Mouse (Mus musculus): ENCODE measurements around the gene Nup205. TPM values are rescaled to one million over a fixed set of nuclear protein-coding genes. Genes with fewer than 3 reads are reported as not detected.

Gene Nup205
- total RNA-seq, 2 experiments from 2014 or later: 9.5 to 10.4 TPM

DNA sequence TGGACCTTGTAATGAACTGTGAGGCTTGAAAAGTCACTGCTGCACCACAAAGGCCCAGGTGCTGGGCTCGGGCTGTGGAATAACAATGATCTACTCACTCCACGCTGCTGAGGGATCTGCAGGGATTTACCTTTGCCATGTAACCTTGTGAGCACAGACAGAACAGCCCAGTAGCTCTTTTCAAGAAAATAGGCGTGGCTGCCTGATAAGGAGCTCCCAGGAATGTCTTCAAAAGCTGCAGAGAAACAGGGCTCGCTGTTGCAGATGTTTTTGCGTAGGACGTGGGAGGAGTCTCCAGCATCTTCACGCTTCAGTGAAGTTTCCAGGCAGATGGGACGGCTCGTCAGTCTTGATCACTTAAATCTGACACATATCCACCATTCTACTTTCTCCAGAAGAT, 66.8 kb downstream of the Nup205 start:
- DNase-seq: no peak
- intact Hi-C loops (cut with DNase I): no loop called here

DNA sequence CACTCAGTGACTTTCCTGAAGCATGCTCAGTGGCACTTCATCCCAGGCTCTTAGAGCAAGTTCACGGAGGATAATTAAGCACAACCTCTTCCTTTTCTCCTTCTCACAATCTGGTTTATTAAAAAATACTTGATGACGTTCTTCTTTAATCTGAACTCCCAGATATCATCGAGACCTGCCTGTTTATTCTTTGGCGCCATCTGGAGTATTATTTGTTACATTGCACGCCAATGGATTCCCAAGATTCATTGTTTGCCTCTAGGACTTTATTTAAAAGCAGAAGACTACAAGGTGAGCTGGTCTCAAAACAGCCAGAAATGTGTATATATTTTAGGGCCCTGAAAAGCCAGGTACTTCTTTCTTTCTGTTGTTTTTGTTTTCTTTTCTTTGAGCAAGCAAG, 67.9 kb downstream of the Nup205 start:
- intact Hi-C loops (cut with DNase I): no loop called here
- no peak for DNase-seq

DNA sequence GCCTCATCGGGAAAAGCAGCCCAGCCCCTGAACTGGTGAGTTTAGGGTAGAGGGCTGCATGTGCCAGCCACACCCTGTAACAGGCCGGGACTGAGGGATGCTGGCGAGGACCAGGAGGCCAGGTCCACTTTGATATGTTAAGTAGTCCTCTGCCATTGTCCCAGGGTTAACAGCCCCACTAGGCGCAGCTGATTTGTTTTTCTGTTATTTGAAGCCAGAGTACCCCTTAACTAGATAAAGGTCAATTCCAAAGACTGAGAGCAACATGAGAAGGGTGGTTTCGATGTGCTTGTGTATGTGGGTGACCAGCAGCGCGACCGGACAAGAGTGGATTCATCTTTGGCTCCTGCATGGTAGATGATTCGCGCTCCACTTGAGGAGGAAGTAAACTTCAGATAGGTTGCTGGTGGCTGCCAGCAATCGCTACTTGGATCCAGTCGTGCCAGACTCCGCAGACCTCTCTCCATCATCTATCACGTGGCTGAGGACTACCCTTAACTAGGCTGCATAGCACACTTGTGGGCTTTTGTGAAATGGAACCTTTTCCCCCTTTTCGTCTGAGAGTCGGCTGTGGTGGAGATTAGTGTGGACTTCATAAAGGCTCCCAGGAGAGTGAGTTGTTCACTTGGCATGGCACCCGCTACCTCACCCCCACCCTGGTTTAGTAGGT, 74.7 kb downstream of the Nup205 start:
- intact Hi-C loops (cut with DNase I): loop anchor here (10.0 kb wide), 2 partner anchors 123 to 313 kb away; no protein-coding TSS in a partner anchor
- DNase-seq: no peak

DNA sequence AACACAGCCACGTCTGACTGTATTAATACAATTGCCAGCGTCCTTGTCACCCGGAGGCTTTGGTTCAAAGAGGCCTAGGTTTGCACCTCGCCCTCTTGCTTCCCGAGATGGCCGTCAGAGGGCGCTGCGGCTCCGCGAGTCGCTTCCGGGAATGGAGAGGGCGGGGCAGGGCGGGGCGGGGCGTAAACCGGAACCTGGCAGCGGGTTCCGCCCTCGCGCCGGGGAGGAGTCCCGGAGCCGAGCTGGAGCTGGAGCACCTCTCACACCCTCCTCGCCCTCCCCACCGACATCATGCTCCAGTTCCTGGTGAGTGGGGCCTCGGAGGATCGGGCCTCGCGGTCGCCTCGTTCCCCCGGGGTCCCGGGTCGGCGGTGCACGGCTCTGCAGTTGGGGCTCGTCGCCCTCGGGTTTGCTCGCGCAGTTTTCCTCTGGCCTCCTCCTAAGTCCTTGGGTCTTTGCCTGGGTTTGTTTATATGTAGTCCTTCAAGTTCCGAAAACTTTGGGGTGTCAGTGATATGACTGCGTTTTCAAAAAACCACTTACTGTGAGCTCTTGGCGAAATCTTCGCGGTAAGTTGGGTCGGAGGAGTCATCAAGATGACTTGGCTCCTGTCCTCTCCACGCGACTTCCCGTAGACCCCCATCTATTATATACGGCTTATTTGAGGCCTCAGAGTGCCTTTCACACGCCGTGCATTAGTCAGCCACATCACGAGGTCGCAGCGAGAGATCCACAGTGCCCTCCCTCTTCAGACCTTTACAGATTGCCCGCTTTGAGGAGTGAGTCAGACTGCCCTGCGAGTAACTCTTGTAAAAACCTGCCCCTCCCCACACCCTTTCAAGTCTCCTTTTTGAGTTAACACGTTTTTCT, 75.5 kb downstream of the Nup205 start:
- peak; percentile 81 to 85 for DNase-seq
- intact Hi-C loops (cut with DNase I): loop anchor here (10.0 kb wide), 2 partner anchors 122 to 312 kb away; no protein-coding TSS in a partner anchor

DNA sequence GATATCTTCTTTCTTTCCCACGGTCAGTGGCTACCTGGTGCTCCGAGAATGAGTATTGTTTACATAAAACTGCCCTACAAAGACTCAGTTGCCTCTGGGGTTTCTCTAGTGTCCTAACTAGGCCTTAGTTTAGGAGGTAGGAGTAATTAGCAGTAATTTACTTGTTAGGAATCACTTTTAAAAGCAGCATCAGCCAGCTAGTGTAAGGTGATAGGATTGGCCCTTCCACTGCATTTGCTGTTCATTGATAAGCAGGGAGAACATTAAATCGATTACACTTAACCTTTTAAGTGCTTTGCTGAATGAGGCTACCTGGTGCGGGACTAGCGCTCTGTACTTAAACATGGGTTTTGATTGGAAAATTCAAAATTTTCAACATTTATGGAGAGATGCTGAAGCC, 76.3 kb downstream of the Nup205 start:
- intact Hi-C loops (cut with DNase I): loop anchor here (10.0 kb wide), 2 partner anchors 121 to 311 kb away; no protein-coding TSS in a partner anchor
- no peak for DNase-seq

DNA sequence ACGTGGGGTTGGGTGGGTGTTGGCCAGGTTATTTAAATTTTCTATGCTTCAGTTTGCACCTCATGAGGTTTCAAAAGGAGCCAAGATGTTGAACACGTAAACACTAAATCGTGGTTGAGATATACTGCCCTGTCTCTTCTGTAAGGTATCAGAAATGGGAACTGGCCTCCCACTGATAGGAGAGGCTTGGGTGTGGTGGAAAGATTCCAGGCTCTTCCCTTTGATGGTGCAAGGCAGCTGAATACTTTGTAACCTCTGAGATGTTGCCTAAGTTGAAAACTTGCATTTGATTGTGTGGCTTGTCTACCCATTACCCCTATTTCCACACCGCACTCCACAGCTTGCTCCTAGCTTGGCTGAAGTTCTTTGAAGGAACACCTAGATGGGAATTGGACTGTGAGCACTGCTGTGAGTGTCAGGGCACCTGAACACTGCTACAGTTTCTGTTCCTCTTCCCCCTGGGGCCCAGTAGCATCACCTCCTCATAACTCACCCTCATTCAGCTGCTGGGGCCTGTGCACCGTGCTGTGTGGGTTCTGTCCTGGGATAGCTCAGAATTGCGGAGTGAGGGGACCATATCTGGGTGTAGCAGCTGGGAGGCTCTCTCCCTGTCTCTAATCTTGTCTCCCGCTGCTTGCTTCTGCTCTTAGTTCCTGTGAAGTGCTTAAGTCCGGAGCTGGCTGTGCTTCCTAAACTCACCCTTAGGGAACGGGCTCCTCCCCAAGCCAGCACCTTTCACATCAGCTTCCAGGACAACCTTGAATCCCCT, 77.1 kb downstream of the Nup205 start:
- intact Hi-C loops (cut with DNase I): loop anchor here (10.0 kb wide), 2 partner anchors 120 to 310 kb away; no protein-coding TSS in a partner anchor
- DNase-seq: no peak

DNA sequence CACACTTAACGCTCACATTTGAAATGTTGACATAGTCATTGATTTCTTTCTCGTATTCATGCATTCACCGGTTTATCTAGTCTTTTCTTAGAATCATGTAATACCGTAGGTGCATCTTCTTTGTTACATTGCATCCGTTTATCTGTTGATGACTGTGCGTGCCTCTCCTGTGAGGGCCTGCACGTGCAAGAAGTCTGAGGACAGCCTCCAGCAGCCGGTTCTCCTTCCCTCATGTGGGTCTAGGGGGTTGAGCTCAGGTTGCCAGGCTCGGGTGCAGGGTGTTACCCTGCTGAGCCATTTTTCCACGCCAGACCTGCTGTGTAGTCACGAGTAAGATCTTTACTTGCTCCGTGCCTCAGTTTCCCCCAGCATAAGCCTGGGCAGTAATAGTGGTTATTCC, 77.8 kb downstream of the Nup205 start:
- no peak for DNase-seq
- intact Hi-C loops (cut with DNase I): loop anchor here (10.0 kb wide), 2 partner anchors 120 to 310 kb away; no protein-coding TSS in a partner anchor

DNA sequence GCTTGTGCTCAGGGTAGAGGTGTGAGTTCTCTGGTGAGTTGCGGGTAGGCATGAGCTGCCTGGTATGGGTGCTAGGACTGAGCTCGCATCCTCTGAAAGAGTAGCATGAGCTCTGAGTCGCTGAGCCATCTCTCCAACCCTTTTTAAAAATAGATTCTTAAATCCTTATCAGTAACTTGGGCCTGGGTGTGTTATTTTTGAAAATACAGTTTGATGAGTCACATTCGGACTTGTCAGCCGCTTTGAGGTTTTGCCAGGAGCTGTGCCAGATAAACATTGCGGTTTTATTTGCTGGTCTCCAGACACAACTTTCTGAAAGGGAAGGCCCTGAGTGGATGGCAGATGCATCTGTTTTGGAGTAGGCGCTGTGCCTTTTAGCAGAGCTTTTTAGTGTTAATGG, 79.5 kb downstream of the Nup205 start:
- intact Hi-C loops (cut with DNase I): loop anchor here (10.0 kb wide), 2 partner anchors 118 to 308 kb away; no protein-coding TSS in a partner anchor
- DNase-seq: peak in 1 of 2 experiments; percentile 26

DNA sequence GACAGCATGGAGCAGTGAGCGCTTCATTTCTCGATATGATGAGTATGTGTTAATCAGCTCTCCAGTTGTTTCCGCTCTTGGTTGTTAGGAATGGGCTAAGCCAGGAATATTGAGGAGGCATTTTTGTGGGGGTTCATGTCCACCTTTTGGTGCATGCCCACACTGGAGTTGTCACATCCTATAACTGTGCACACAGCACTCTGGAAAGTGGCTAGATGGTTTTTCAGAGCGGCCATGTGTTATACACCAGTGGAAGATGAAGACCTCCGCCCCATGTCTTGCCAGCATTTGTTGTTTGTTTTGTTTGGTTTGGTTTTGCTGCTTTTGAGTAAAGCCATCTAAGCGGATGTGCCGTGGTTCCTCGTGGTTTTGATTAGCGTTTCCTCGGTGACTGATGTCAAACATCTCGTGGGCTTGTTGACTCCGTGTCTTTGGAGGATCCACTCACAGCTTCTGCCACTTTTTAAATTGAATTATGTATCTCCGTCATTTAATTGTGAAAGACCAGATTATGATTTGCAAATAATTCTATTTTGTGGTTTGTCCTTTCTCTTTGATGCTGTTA, 80.5 kb downstream of the Nup205 start:
- intact Hi-C loops (cut with DNase I): loop anchor here (10.0 kb wide), 2 partner anchors 117 to 307 kb away; no protein-coding TSS in a partner anchor
- DNase-seq: no peak

DNA sequence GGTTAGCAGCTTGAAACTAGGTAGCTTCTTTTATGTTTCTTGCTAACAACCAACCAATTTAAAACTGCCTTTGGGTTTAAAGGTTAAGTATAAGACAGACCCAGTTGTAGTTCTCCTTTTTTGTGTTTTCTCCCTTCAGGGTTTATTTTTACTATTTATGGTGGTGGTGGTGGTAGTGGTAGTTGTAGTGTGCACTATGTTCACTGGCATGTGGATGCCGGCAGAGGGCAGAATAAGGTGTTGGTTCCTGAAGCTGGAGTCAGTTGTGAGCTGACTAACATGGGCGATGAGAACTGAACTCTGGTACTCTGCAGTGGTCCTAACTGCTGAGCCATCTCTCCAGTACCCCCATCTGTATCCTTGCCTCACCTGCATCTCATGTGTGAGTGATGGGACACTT, 81.7 kb downstream of the Nup205 start:
- DNase-seq: no peak
- intact Hi-C loops (cut with DNase I): loop anchor here (10.0 kb wide), 2 partner anchors 116 to 306 kb away; no protein-coding TSS in a partner anchor

DNA sequence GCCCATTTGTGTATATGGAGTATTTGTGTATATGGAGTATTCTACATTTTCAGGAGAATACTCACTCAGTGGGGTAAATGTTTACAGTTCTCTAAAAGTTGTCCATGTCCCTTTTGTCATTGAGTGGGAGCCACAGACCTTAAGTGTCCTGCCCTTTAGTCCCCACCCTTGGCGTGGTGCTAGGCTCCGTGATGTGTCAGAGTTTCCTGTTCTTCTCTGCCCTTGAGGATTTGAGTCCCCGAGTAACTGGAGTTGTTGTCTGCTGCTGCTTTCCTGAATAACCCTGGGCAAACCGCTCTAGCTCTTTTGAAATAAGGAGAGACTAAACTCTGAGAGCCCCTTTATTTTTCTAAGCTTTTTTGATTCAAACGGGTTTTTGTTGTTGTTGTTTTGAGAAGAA, 82.3 kb downstream of the Nup205 start:
- DNase-seq: no peak
- intact Hi-C loops (cut with DNase I): loop anchor here (10.0 kb wide), 2 partner anchors 115 to 305 kb away; no protein-coding TSS in a partner anchor

DNA sequence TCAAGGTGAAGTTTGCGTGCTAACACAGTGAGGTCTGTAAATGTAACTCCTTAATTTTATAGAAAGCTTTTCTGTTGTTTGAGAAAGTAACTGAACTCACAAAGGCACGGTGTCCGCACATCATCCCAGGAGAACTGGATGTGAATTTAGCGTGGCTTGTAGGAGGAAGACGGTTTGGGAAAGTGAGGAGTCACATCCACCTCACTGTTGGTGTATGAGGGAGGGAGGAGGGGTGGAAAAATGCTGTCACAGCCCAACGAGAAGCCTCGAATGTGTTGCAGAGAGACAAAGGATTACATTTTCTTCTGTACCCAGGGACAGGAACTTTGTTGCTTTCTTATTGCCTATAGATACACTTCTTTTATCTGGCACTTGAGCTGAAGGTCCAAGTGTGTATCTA, 83.3 kb downstream of the Nup205 start:
- intact Hi-C loops (cut with DNase I): no loop called here
- no peak for DNase-seq

DNA sequence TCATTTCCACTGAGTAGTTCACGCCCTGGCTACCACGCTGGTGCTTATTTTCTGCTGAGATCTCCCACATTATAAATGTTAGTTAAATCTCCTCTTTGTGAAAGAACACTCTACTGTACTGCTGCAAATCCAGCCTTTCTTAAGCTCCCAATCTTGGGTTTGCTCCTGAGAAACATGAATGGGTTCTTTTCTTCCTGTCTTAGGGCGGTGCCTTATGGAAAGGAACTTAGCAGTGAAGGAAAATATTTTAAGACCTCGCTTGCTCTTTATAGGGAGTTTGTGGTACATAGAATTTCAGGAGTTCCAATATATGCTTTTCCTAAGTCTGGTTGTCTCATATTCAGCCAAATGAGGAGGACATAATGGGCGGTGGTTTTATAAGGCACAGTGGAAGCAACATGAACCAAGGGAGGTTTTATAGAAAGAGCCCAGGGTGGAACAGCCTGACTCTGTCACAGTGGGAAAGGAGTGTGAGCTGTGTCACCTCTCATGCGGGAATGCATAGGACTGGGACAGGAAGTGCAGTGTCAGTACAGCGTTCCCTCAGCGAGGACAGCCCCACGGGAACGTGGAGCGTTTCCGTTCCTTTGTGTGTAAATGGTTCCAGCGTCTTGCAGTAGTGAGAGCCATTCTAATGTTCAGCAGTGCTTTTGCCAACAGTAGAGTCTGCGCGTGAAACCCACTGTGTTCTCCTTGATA, 88.5 kb downstream of the Nup205 start:
- no peak for DNase-seq
- intact Hi-C loops (cut with DNase I): no loop called here

DNA sequence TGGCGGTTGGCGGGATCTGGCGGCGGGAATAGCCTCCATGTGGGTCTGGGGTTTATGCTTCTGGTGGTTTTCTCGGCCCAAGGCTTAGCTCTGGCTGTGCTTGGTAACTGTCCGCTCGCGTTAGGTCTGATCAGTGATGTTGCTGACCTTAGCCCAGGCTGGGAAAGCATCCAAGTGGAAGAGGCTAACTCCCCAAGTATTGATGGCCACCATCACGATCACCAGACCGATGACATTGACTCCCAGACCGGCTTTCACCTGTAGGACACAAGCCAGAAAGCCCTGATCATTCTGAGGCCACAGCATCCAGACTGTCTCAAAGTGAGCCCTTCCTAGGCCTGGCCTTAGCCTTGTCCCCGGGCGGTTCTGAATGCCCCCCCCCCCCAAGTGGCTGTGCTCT, 91.5 kb downstream of the Nup205 start:
- DNase-seq: no peak
- intact Hi-C loops (cut with DNase I): no loop called here

DNA sequence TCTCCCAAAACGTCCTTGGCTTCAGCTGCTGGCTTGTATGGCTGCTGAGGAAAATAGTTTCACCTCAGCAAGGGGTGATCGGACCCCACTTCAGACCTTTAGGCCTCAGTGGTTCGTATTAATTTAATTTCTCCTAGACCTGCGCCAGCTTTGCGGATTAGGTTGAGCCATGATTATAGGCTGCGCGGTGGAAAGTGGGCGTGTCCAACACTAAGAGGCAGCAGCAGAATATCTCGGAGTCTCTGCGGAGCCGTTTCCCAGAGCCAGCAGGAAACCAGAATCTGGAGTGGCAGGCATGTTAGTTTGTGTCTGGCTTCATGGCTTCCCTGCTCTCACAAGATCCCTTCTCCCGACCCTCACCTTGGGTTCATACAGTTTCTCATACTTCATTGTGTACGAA, 92.4 kb downstream of the Nup205 start:
- intact Hi-C loops (cut with DNase I): no loop called here
- DNase-seq: no peak

DNA sequence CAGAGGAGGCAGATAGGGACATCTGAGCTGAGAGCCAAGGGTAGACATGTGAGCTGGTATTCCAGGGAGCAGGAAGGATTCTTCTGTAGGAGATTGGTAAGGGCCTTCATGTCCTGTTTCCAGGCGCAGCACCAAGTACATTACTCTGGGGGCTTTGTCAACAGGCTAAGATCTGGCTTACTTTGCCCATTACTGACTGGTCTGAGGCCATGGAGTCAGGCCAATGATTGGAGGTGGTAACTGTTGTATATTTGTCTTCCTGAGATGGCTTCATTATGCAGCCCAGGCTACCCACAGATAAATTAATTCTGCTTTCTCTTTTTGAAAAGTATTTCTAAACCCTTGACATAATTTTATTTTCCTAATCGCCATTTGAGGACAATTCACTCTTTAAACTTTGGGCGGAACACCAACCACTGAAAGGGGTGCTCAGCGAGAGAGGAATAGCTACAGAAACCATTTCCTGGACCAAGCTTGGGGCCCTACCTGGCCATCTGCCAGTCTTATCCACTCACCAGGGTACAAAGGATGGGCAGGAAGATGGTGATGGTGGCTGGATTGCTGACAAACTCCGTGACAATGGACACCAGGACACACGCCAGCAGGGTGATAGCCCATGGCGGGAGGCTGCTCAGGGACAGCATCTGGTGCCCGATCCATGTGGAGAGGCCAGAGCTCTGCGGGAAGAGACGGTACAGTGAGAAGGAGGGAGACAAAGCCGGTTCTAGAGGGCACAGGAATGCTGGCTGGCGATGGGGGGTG, 94.1 kb downstream of the Nup205 start:
- intact Hi-C loops (cut with DNase I): no loop called here
- DNase-seq: no peak

DNA sequence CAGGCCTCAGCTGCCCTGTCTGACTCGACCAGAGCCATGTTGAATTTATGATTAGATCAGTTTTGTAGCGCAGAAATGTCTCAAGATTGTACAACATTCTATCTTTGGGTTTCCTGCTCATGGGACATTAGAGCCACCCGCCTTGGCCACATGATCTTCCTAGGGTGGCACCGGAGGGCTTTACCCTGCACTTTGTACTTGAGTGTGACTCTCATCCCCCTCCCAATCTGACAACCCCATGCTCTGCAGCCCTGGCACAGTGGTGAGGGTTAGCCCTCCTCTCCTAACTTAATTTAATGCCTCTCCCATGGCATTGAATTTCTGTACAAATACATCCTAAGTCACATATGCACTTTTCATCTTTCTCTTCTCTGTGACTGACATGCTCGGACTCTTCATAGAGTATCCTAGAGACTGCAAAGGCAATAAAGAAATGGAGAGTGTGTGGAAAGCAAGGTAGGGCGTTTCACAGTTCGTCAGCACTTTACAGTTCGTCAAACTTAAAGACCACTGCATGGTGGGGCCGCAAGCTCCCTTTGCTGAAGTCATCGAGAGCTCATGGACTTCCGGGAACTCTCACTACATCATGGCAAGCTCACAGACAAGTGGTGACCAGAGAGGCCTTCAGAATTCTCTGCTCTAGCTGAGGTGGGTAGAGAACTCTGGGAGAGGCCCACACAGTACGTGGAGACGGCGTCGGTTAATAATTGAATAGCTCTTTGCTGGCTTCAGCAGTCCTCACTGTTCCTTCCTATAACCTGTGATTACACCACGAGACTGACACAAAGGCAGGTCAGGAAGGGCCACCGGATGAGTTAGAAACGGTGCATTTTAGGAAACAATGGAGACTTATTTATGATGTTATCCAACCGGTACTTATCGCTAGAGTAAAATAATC, 94.9 kb downstream of the Nup205 start:
- intact Hi-C loops (cut with DNase I): no loop called here
- DNase-seq: no peak

Data from gastrocnemius, postnatal 36 days (tissue).